Mouse (Mus musculus) embryonic facial prominence, embryonic 15.5 days (tissue): ENCODE data around the gene Arg1. TPM values are rescaled to one million over a fixed set of nuclear protein-coding genes. Genes with fewer than 3 reads are reported as not detected.

ENCODE experiments used
- ATAC-seq: fragments of 200-750 bp; cut with Nextera tagmentation; 2 replicates; pipeline ENCODE4 v1.8.0; 2017; ENCODE audit warnings: low read depth, moderate TSS enrichment; ENCODE audit not compliant: insufficient number of reproducible peaks, low FRiP score, low TSS enrichment
- H3K27ac ChIP-seq: fragments of 300-500 bp; sonication (generic); replicated peaks from 2 replicates; pipeline ENCODE4 v1.5.1; 2015; ENCODE audit warnings: mild to moderate bottlenecking, inconsistent platforms
- H3K27me3 ChIP-seq: fragments of 300-500 bp; sonication (generic); 2 replicates; pipeline ENCODE4 v1.6.1; 2015; ENCODE audit warnings: inconsistent platforms
- H3K36me3 ChIP-seq: fragments of 300-500 bp; sonication (generic); 2 replicates; pipeline ENCODE4 v1.6.1; 2015; ENCODE audit warnings: mild to moderate bottlenecking, inconsistent platforms
- H3K4me1 ChIP-seq: fragments of 300-500 bp; sonication (generic); 2 replicates; pipeline ENCODE4 v1.6.1; 2015; ENCODE audit warnings: inconsistent platforms
- H3K4me2 ChIP-seq: fragments of 300-500 bp; sonication (generic); replicated peaks from 2 replicates; pipeline ENCODE4 v1.6.1; 2015; ENCODE audit warnings: mild to moderate bottlenecking, inconsistent platforms
- H3K4me3 ChIP-seq: fragments of 300-500 bp; sonication (generic); replicated peaks from 2 replicates; pipeline ENCODE4 v1.5.1; 2015; ENCODE audit warnings: mild to moderate bottlenecking, inconsistent platforms
- H3K9ac ChIP-seq: fragments of 300-500 bp; sonication (generic); 2 replicates; pipeline ENCODE4 v1.6.1; 2015; ENCODE audit warnings: inconsistent platforms
- H3K9me3 ChIP-seq: fragments of 300-500 bp; sonication (generic); replicated peaks from 2 replicates; pipeline ENCODE4 v1.6.1; 2016; ENCODE audit warnings: inconsistent platforms
- WGBS: fragments of 180-500 bp; shearing (Covaris S2); methylation state at CpG from one replicate; pipeline ENCODE4 v1.1.7; 2015; 5-methylcytosine and 5-hydroxymethylcytosine counted together
- microRNA-seq: library from miRNA; unstranded; fragments of <30 nt; microRNA quantifications from one replicate; pipeline ENCODE4, GENCODE M21; 2016; ENCODE audit warnings: borderline number of aligned reads
- polyA plus RNA-seq: library from polyadenylated mRNA; unstranded; fragments of >200 nt; fragmentation: Nextera tagmentation; extraction: Ambion mirVana; gene quantifications from 2 replicates; pipeline ENCODE4 v1.2.1, GENCODE M21; 2015

Arg1 gene
- polyA plus RNA-seq, 1 experiment from 2014 or later, result 16.0 TPM

- Histone ChIP-seq H3K4me1 (no peaks in the 10 kb centered on the region), H3K9me3 (no peaks in the 10 kb centered on the region), H3K9ac (no peak overlapping the region), H3K36me3 (peaks cover 72% of the 10 kb centered on the region), H3K4me2 (no peak overlapping the region), H3K4me3 (no peak overlapping the region), H3K27ac (no peak overlapping the region), H3K27me3 (no peaks in the 10 kb centered on the region)
- no peak for ATAC-seq
- 90% methylated on average over 8 of the region's 8 CpGs for WGBS
Measured at GRCm38 (mm10) chr10:24911199-24911598, 16.1 kb downstream of the Arg1 start.

GRCm38 (mm10) chr10:24905627-24906026 lies 21.7 kb downstream of the Arg1 start:
- Histone ChIP-seq H3K4me3 (no peak overlapping the region), H3K27ac (no peak overlapping the region), H3K9me3 (no peaks in the 10 kb centered on the region), H3K4me1 (no peaks in the 10 kb centered on the region), H3K9ac (no peak overlapping the region), H3K4me2 (no peak overlapping the region), H3K27me3 (no peaks in the 10 kb centered on the region), H3K36me3 (peaks cover 89% of the 10 kb centered on the region)
- no peak for ATAC-seq
- WGBS, result 91% methylated on average over 10 of the region's 10 CpGs

DNA sequence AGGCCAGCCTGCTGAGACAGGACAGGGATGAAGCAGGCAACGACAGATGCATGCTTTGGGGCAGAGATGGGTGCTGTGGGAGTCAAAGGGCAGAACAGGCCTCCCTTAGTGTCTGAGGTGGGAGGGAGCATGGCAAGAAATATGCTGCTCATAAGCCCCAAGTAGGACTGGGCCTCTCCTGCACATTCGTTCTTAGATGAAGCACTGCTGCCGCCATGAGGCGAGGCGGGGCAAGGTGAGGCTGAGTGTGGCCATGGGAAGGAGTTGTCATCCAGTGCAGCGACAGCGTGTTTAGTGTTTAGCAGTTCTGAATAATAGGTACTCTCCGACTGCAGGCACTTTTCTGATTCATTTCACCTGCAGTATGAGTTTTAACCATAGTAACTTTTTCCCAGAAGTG lies 31.4 kb downstream of the Arg1 start:
- Histone ChIP-seq H3K4me1 (no peaks in the 10 kb centered on the region), H3K9me3 (no peaks in the 10 kb centered on the region), H3K36me3 (peaks cover 83% of the 10 kb centered on the region), H3K4me3 (no peak overlapping the region), H3K27ac (no peak overlapping the region), H3K27me3 (no peaks in the 10 kb centered on the region), H3K4me2 (no peak overlapping the region), H3K9ac (no peak overlapping the region)
- 80% methylated on average over 8 of the region's 8 CpGs for WGBS
- ATAC-seq, result no peak

DNA sequence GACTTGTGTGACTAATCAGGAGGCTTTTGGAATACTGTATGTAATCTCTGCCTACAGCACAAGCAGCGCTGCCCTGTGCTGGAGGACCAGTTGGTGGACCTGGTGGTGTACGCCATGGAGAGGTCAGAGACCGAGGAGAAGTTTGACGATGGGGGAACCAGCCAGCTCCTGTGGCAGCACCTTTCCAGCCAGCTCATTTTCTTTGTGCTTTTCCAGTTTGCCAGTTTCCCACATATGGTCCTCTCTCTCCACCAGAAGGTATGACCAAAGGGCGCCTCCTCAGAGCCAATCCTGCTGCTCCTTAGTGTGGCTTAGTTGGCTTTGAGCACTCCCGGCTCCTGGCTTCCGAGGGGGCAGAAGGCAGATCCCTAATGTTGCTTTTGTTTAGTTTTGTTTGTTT lies 38.9 kb downstream of the Arg1 start:
- no peak for ATAC-seq
- H3K27me3 ChIP-seq, result no peaks in the 10 kb centered on the region
- 93% methylated on average over 7 of the region's 7 CpGs for WGBS

GRCm38 (mm10) chr10:24886008-24886407 lies 41.3 kb downstream of the Arg1 start:
- 80% methylated on average over 9 of the region's 9 CpGs for WGBS
- peaks cover 84% of the 10 kb centered on the region for H3K36me3 ChIP-seq

More for the DNA sequence above, 38.9 kb downstream of the Arg1 start:
- Histone ChIP-seq H3K4me2 (no peak overlapping the region), H3K27ac (no peak overlapping the region), H3K4me1 (no peaks in the 10 kb centered on the region), H3K9me3 (no peaks in the 10 kb centered on the region), H3K36me3 (peaks cover 80% of the 10 kb centered on the region), H3K4me3 (no peak overlapping the region), H3K9ac (no peak overlapping the region)

DNA sequence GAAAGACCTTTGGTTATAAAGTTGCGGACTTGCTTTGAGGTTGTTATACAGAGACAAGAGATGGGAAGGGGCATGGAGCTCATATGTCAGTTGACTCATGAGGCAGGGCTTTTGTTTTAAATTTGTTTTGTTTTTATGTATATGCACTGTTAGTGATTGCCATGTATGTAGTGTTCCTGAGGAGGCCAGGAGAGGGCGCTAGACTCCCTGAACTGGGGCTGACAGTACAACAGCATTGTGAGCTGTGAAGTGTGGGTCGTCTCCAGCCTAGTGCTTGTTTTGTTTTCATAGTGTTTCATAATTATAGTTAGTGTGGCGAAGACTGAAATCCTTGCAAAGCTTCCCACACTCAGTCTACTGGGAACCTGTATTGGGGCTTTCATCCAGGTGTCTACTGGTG lies 53.7 kb downstream of the Arg1 start:
- H3K4me3 ChIP-seq, result no peak overlapping the region
- H3K9me3 ChIP-seq, result no peaks in the 10 kb centered on the region
- H3K4me2 ChIP-seq, result no peak overlapping the region
- no peak for ATAC-seq
- no peaks in the 10 kb centered on the region for H3K27me3 ChIP-seq
- no peak overlapping the region for H3K9ac ChIP-seq
- H3K27ac ChIP-seq, result no peak overlapping the region
- H3K4me1 ChIP-seq, result 0 out of 2 replicates have a peak, but pooled peaks cover 4% of the 10 kb centered on the region
- 74% methylated on average over 4 of the region's 4 CpGs for WGBS
- peaks cover 64% of the 10 kb centered on the region for H3K36me3 ChIP-seq

More at GRCm38 (mm10) chr10:24886008-24886407, 41.3 kb downstream of the Arg1 start:
- no peak overlapping the region for H3K4me3 ChIP-seq
- no peaks in the 10 kb centered on the region for H3K27me3 ChIP-seq
- H3K4me2 ChIP-seq, result no peak overlapping the region
- no peak for ATAC-seq
- no peaks in the 10 kb centered on the region for H3K4me1 ChIP-seq
- H3K9me3 ChIP-seq, result no peaks in the 10 kb centered on the region
- no peak overlapping the region for H3K9ac ChIP-seq
- no peak overlapping the region for H3K27ac ChIP-seq

DNA sequence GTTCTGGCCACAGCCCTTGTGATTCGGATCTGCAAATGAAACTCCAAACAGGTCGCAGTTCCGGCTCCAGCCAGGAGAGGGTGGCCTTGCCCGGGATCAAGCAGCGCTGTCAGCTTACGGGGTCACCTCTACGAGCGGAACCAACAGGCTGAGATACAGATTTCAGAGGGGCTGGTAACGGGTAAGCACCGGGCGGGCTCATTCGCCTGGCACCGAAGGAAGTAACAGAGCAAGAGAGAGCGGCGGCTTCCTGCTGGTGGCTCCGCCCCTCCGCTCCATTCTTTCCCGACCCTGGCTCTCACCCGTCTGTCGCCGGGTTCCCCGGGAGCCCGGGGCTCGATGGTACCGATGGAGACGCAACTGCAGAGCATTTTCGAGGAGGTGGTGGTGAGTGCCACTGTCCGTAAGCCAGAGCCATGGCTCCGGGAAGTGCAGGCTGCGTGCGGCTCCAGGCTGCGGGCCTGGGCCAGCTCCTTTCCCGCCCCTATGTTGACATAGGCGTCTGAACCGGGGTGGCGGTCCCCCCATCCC lies 57.5 kb downstream of the Arg1 start, which contains the start of gene Med23:
Med23 (plus strand) TSS at position 227 of the 531 bp plus-strand sequence.
- no peaks in the 10 kb centered on the region for H3K9me3 ChIP-seq
- H3K4me2 ChIP-seq, result peak within 1 kb of the TSS; percentile 58
- peak; percentile 99 for ATAC-seq
- peak within 1 kb of the TSS; percentile 79 for H3K9ac ChIP-seq
- no peak within 1 kb of the TSS for H3K27ac ChIP-seq
- under 1% methylated on average over 36 of the region's 36 CpGs for WGBS
- H3K27me3 ChIP-seq, result no peaks in the 10 kb centered on the region
- H3K4me3 ChIP-seq, result peak within 1 kb of the TSS; percentile 98
- H3K4me1 ChIP-seq, result 0 out of 2 replicates have a peak, but pooled peaks cover 4% of the 10 kb centered on the region
- peaks cover 30% of the 10 kb centered on the region for H3K36me3 ChIP-seq

Small RNA genes within 50 kb of the gene (microRNA-seq; reads per million reads assigned to microRNA genes)
- gene Mir6905, result not detected

Other genes starting within 250 kb of the Arg1 start
- gene Enpp1, start 215.3 kb downstream of the Arg1 start, polyA plus RNA-seq, result 7.5 and 7.8 TPM in 2 replicates
- gene Enpp3, start 84.7 kb downstream of the Arg1 start, polyA plus RNA-seq, result 6.1 and 6.4 TPM in 2 replicates
- gene Med23, start 57.5 kb downstream of the Arg1 start, polyA plus RNA-seq, result 18.1 and 19.4 TPM in 2 replicates